Mouse (Mus musculus) G1E (cell line): ENCODE results near the gene Plxnb1. TPM values are rescaled to one million over a fixed set of nuclear protein-coding genes. Genes with fewer than 3 reads are reported as not detected.

Experiments
- ATAC-seq: 2 replicates; pipeline ENCODE4 v1.8.0; 2016; ENCODE audit warnings: mild to moderate bottlenecking; ENCODE audit not compliant: insufficient number of reproducible peaks, poor library complexity, low FRiP score, severe bottlenecking; ENCODE audit errors: extremely low read depth
- DNase-seq: peaks from one replicate; pipeline ENCODE4 v3.0.0; 2012; ENCODE audit warnings: low spot score
- H3K27me3 ChIP-seq: 2 replicates; pipeline ENCODE4 v1.6.1; 2012; ENCODE audit warnings: mild to moderate bottlenecking, low read length, inconsistent platforms; ENCODE audit not compliant: insufficient read depth
- H3K36me3 ChIP-seq: replicated peaks from 2 replicates; pipeline ENCODE3; 2012; ENCODE audit warnings: mild to moderate bottlenecking, inconsistent platforms
- H3K4me1 ChIP-seq: 2 replicates; pipeline ENCODE4 v1.6.1; 2012; ENCODE audit warnings: low read depth, low read length, inconsistent platforms, mixed read lengths; ENCODE audit not compliant: insufficient read depth
- H3K4me3 ChIP-seq: 2 replicates; pipeline ENCODE4 v1.5.1; 2012; ENCODE audit warnings: low read depth, mild to moderate bottlenecking, inconsistent platforms, low read length, moderate library complexity, mixed read lengths
- H3K9me3 ChIP-seq: replicated peaks from 2 replicates; pipeline ENCODE4 v1.6.1; 2012; ENCODE audit warnings: inconsistent platforms
- CTCF ChIP-seq: IDR thresholded peaks from 2 replicates; pipeline ENCODE4 v1.5.1; 2012; ENCODE audit warnings: low read depth, low read length, inconsistent platforms, mixed read lengths
- GATA1 ChIP-seq: IDR thresholded peaks from 2 replicates; pipeline ENCODE4 v1.6.1; 2012; ENCODE audit warnings: borderline replicate concordance, low read length, inconsistent platforms, mixed read lengths
- GATA2 ChIP-seq: IDR thresholded peaks from 2 replicates; pipeline ENCODE4 v1.6.1; 2012; ENCODE audit warnings: low read depth, low read length, inconsistent platforms, borderline replicate concordance
- POLR2AphosphoS5 ChIP-seq: IDR thresholded peaks from 2 replicates; pipeline ENCODE4 v1.6.1; 2012; ENCODE audit warnings: low read depth, low read length, inconsistent platforms; ENCODE audit not compliant: insufficient replicate concordance
- TAL1 ChIP-seq: conservative IDR thresholded peaks from 2 replicates; pipeline ENCODE4 v1.6.1; 2012; ENCODE audit warnings: low read depth, low read length, inconsistent platforms, mixed read lengths
- polyA plus RNA-seq: library from polyadenylated mRNA; stranded (reverse); fragments of >175 nt; gene quantifications from 2 replicates; pipeline ENCODE4 v1.2.3, GENCODE M21; 2012
- total RNA-seq, 2 experiments: library from RNA; stranded (forward) in 1 of 2; stranded (reverse) in 1 of 2; fragments of 200-1000 nt in 1 of 2; fragments of >200 nt in 1 of 2; fragmentation: Nextera tagmentation in 1 of 2; gene quantifications; 2 replicates each; pipeline ENCODE4 v1.2.3; 2014 to 2017

The Plxnb1 gene
- total and polyA plus RNA-seq, 3 experiments = 0.44 TPM; not detected in 2

- no peak for TF ChIP-seq POLR2AphosphoS5
- TF ChIP-seq TAL1 = no peak
- no peak for TF ChIP-seq GATA2
- no peak for DNase-seq
- Histone ChIP-seq H3K36me3 (peaks cover 55% of the 10 kb centered on the region), H3K4me1 (peaks cover 42% of the 10 kb centered on the region), H3K27me3 (no peaks in the 10 kb centered on the region), H3K4me3 (no peak overlapping the region; the same call in 1 of the 2 replicates), H3K9me3 (no peaks in the 10 kb centered on the region)
- ATAC-seq = no peak
Observed at GRCm38 (mm10) chr9:109080516-109080915, 14.7 kb upstream of the Plxnb1 start.

GRCm38 (mm10) chr9:109081749-109082123, 13.5 kb upstream of the Plxnb1 start:
- H3K27me3 ChIP-seq = no peaks in the 10 kb centered on the region
- no peak for ATAC-seq

GRCm38 (mm10) chr9:109082124-109082800, 12.9 kb upstream of the Plxnb1 start, which contains the start of the genes Ccdc51 and Tma7:
Gene Ccdc51 (plus strand): TSS chr9:109082493.
Gene Tma7 (minus strand): TSS chr9:109082587.
- Histone ChIP-seq H3K36me3 (peaks cover 54% of the 10 kb centered on the region), H3K9me3 (no peaks in the 10 kb centered on the region), H3K4me3 (peak within 1 kb of the TSS; percentile 85), H3K27me3 (no peaks in the 10 kb centered on the region), H3K4me1 (peaks cover 36% of the 10 kb centered on the region)
- TF ChIP-seq TAL1 (no peak), POLR2AphosphoS5 (no peak), CTCF (no peak), GATA1 (no peak)
- ATAC-seq = peak; percentile 97
- DNase-seq = peak; percentile 94

More at GRCm38 (mm10) chr9:109081749-109082123, 13.5 kb upstream of the Plxnb1 start:
- no peak for DNase-seq
- peaks cover 52% of the 10 kb centered on the region for H3K36me3 ChIP-seq
- H3K9me3 ChIP-seq = no peaks in the 10 kb centered on the region
- H3K4me3 ChIP-seq = peak overlapping the region; percentile 85
- no peak for TF ChIP-seq CTCF
- no peak for TF ChIP-seq TAL1
- no peak for TF ChIP-seq GATA1
- TF ChIP-seq GATA2 = no peak
- TF ChIP-seq POLR2AphosphoS5 = no peak
- peaks cover 36% of the 10 kb centered on the region for H3K4me1 ChIP-seq

- Histone ChIP-seq H3K27me3 (no peaks in the 10 kb centered on the region), H3K9me3 (no peaks in the 10 kb centered on the region), H3K4me1 (peaks cover 40% of the 10 kb centered on the region), H3K4me3 (no peak overlapping the region), H3K36me3 (peaks cover 59% of the 10 kb centered on the region)
- DNase-seq (no peak), ATAC-seq (no peak)
- no peak for TF ChIP-seq CTCF
- no peak for TF ChIP-seq GATA1
- TF ChIP-seq GATA2 = no peak
Observed at GRCm38 (mm10) chr9:109084922-109085321, 10.3 kb upstream of the Plxnb1 start.

GRCm38 (mm10) chr9:109087987-109088386, 7.2 kb upstream of the Plxnb1 start:
- Histone ChIP-seq H3K36me3 (peaks cover 77% of the 10 kb centered on the region), H3K9me3 (no peaks in the 10 kb centered on the region), H3K4me3 (no peak overlapping the region), H3K4me1 (peaks cover 31% of the 10 kb centered on the region), H3K27me3 (no peaks in the 10 kb centered on the region)
- ATAC-seq = no peak
- DNase-seq = no peak
- no peak for TF ChIP-seq CTCF
- TF ChIP-seq TAL1 = no peak

GRCm38 (mm10) chr9:109090446-109090845, 4.7 kb upstream of the Plxnb1 start:
- H3K36me3 ChIP-seq = peaks cover 70% of the 10 kb centered on the region
- no peak overlapping the region for H3K4me3 ChIP-seq
- H3K27me3 ChIP-seq = peaks cover 12% of the 10 kb centered on the region
- ATAC-seq (no peak), DNase-seq (no peak)
- H3K4me1 ChIP-seq = peaks cover 13% of the 10 kb centered on the region; the same call in 1 of the 2 replicates
- H3K9me3 ChIP-seq = peaks cover 6% of the 10 kb centered on the region
- no peak for TF ChIP-seq POLR2AphosphoS5
- no peak for TF ChIP-seq GATA2
- TF ChIP-seq CTCF = no peak
- TF ChIP-seq TAL1 = no peak
- TF ChIP-seq GATA1 = no peak
